Mouse (Mus musculus) kidney, embryonic 16.5 days (tissue): ENCODE results near the gene Cacna1i. TPM values are rescaled to one million over a fixed set of nuclear protein-coding genes. Genes with fewer than 3 reads are reported as not detected.

Experiments used
- ATAC-seq: fragments of 200-750 bp; cut with Nextera tagmentation; 2 replicates; pipeline ENCODE4 v1.8.0; 2017; ENCODE audit warnings: moderate TSS enrichment; ENCODE audit not compliant: low FRiP score, low TSS enrichment
- H3K27ac ChIP-seq: fragments of 300-500 bp; sonication (generic); 2 replicates; pipeline ENCODE4 v1.5.1; 2014; ENCODE audit warnings: low read length
- H3K27me3 ChIP-seq: fragments of 300-500 bp; sonication (generic); 2 replicates; pipeline ENCODE4 v1.6.1; 2014; ENCODE audit warnings: low read length, control low read depth, mixed read lengths; ENCODE audit not compliant: insufficient read depth
- H3K36me3 ChIP-seq: fragments of 300-500 bp; sonication (generic); 2 replicates; pipeline ENCODE4 v1.6.1; 2014; ENCODE audit warnings: low read length, control low read depth, mixed read lengths; ENCODE audit not compliant: insufficient read depth
- H3K4me1 ChIP-seq: fragments of 300-500 bp; sonication (generic); 2 replicates; pipeline ENCODE4 v1.6.1; 2014; ENCODE audit warnings: low read length, control low read depth, mixed read lengths; ENCODE audit not compliant: insufficient read depth
- H3K4me2 ChIP-seq: fragments of 300-500 bp; sonication (generic); replicated peaks from 2 replicates; pipeline ENCODE4 v1.6.1; 2014; ENCODE audit warnings: low read depth, low read length
- H3K4me3 ChIP-seq: fragments of 300-500 bp; sonication (generic); 2 replicates; pipeline ENCODE4 v1.5.1; 2014; ENCODE audit warnings: mild to moderate bottlenecking, low read length
- H3K9ac ChIP-seq: fragments of 300-500 bp; sonication (generic); replicated peaks from 2 replicates; pipeline ENCODE4 v1.6.1; 2014; ENCODE audit warnings: low read length
- H3K9me3 ChIP-seq: fragments of 300-500 bp; sonication (generic); 2 replicates; pipeline ENCODE4 v1.6.1; 2016; ENCODE audit warnings: low read length, control low read depth
- WGBS: fragments of 180-500 bp; shearing (Covaris S2); extraction: QIAGEN DNeasy Blood & Tissue Kit; methylation state at CpG from one replicate; pipeline ENCODE4 v1.1.7; 2014; 5-methylcytosine and 5-hydroxymethylcytosine counted together
- polyA plus RNA-seq: library from polyadenylated mRNA; unstranded; fragments of >200 nt; fragmentation: Nextera tagmentation; extraction: Ambion mirVana; gene quantifications from 2 replicates; pipeline ENCODE4 v1.2.1, GENCODE M21; 2015

Cacna1i gene
- polyA plus RNA-seq, 1 experiment from 2014 or later = not detected

GRCm38 (mm10) chr15:80326947-80327346 lies 39.9 kb downstream of the Cacna1i start:
- Histone ChIP-seq H3K36me3 (no peaks in the 10 kb centered on the region), H3K27ac (no peak overlapping the region), H3K9ac (no peak overlapping the region), H3K27me3 (no peaks in the 10 kb centered on the region), H3K4me2 (no peak overlapping the region), H3K9me3 (no peaks in the 10 kb centered on the region), H3K4me1 (no peaks in the 10 kb centered on the region), H3K4me3 (no peak overlapping the region)
- 82% methylated on average over 4 of the region's 4 CpGs for WGBS
- ATAC-seq = no peak

- Histone ChIP-seq H3K36me3 (no peaks in the 10 kb centered on the region), H3K9me3 (no peaks in the 10 kb centered on the region), H3K4me1 (no peaks in the 10 kb centered on the region), H3K9ac (no peak overlapping the region), H3K27me3 (0 out of 2 replicates have a peak, but pooled peaks cover 3% of the 10 kb centered on the region), H3K4me3 (no peak overlapping the region), H3K4me2 (no peak overlapping the region), H3K27ac (no peak overlapping the region)
- no peak for ATAC-seq
- 79% methylated on average over 13 of the region's 13 CpGs for WGBS
Measured at GRCm38 (mm10) chr15:80327743-80328540, 40.9 kb downstream of the Cacna1i start.

- Histone ChIP-seq H3K4me1 (no peaks in the 10 kb centered on the region), H3K36me3 (no peaks in the 10 kb centered on the region), H3K4me3 (no peak overlapping the region), H3K9ac (no peak overlapping the region), H3K4me2 (no peak overlapping the region), H3K9me3 (no peaks in the 10 kb centered on the region), H3K27me3 (0 out of 2 replicates have a peak, but pooled peaks cover 3% of the 10 kb centered on the region), H3K27ac (no peak overlapping the region)
- WGBS = 73% methylated on average over 3 of the region's 3 CpGs
- no peak for ATAC-seq
Measured at GRCm38 (mm10) chr15:80330276-80330675, 43.2 kb downstream of the Cacna1i start.

GRCm38 (mm10) chr15:80334766-80335165 lies 47.7 kb downstream of the Cacna1i start:
- no peak overlapping the region for H3K4me3 ChIP-seq
- H3K9ac ChIP-seq = no peak overlapping the region
- no peak overlapping the region for H3K27ac ChIP-seq
- WGBS = 68% methylated on average over 10 of the region's 10 CpGs
- H3K27me3 ChIP-seq = 0 out of 2 replicates have a peak, but pooled peaks cover 3% of the 10 kb centered on the region
- H3K4me2 ChIP-seq = no peak overlapping the region
- H3K9me3 ChIP-seq = no peaks in the 10 kb centered on the region
- H3K4me1 ChIP-seq = no peaks in the 10 kb centered on the region
- H3K36me3 ChIP-seq = no peaks in the 10 kb centered on the region
- ATAC-seq = no peak

GRCm38 (mm10) chr15:80335196-80335595 lies 48.2 kb downstream of the Cacna1i start:
- H3K27me3 ChIP-seq = 0 out of 2 replicates have a peak, but pooled peaks cover 3% of the 10 kb centered on the region
- H3K4me3 ChIP-seq = no peak overlapping the region
- H3K9ac ChIP-seq = no peak overlapping the region
- no peak overlapping the region for H3K4me2 ChIP-seq
- no peaks in the 10 kb centered on the region for H3K9me3 ChIP-seq
- ATAC-seq = no peak
- H3K27ac ChIP-seq = no peak overlapping the region
- WGBS = 49% methylated on average over 7 of the region's 7 CpGs
- H3K4me1 ChIP-seq = no peaks in the 10 kb centered on the region
- H3K36me3 ChIP-seq = no peaks in the 10 kb centered on the region

GRCm38 (mm10) chr15:80340348-80340747 lies 53.3 kb downstream of the Cacna1i start:
- WGBS = 73% methylated on average over 2 of the region's 2 CpGs
- Histone ChIP-seq H3K9me3 (no peaks in the 10 kb centered on the region), H3K36me3 (no peaks in the 10 kb centered on the region), H3K27ac (no peak overlapping the region), H3K27me3 (no peaks in the 10 kb centered on the region), H3K4me1 (no peaks in the 10 kb centered on the region), H3K4me2 (no peak overlapping the region), H3K9ac (no peak overlapping the region), H3K4me3 (no peak overlapping the region)
- ATAC-seq = no peak

- no peak overlapping the region for H3K4me3 ChIP-seq
Measured at GRCm38 (mm10) chr15:80342394-80342793, 55.4 kb downstream of the Cacna1i start.

GRCm38 (mm10) chr15:80343031-80343430 lies 56.0 kb downstream of the Cacna1i start:
- WGBS = 46% methylated on average over 10 of the region's 10 CpGs
- Histone ChIP-seq H3K9me3 (no peaks in the 10 kb centered on the region), H3K9ac (no peak overlapping the region), H3K4me3 (no peak overlapping the region), H3K27ac (no peak overlapping the region), H3K36me3 (no peaks in the 10 kb centered on the region), H3K4me1 (no peaks in the 10 kb centered on the region), H3K27me3 (no peaks in the 10 kb centered on the region), H3K4me2 (no peak overlapping the region)
- no peak for ATAC-seq

More at GRCm38 (mm10) chr15:80342394-80342793, 55.4 kb downstream of the Cacna1i start:
- no peak for ATAC-seq
- no peaks in the 10 kb centered on the region for H3K36me3 ChIP-seq
- no peak overlapping the region for H3K4me2 ChIP-seq
- H3K4me1 ChIP-seq = no peaks in the 10 kb centered on the region
- 75% methylated on average over 4 of the region's 4 CpGs for WGBS
- no peak overlapping the region for H3K27ac ChIP-seq
- H3K27me3 ChIP-seq = no peaks in the 10 kb centered on the region
- no peak overlapping the region for H3K9ac ChIP-seq
- no peaks in the 10 kb centered on the region for H3K9me3 ChIP-seq

- H3K9ac ChIP-seq = no peak overlapping the region
- no peaks in the 10 kb centered on the region for H3K9me3 ChIP-seq
- no peaks in the 10 kb centered on the region for H3K36me3 ChIP-seq
- ATAC-seq = no peak
- no peaks in the 10 kb centered on the region for H3K4me1 ChIP-seq
- no peak overlapping the region for H3K4me3 ChIP-seq
- 95% methylated on average over 5 of the region's 5 CpGs for WGBS
- H3K27ac ChIP-seq = no peak overlapping the region
- H3K4me2 ChIP-seq = no peak overlapping the region
- H3K27me3 ChIP-seq = no peaks in the 10 kb centered on the region
Measured at GRCm38 (mm10) chr15:80343731-80344130, 56.7 kb downstream of the Cacna1i start.

- no peaks in the 10 kb centered on the region for H3K9me3 ChIP-seq
- H3K4me2 ChIP-seq = no peak overlapping the region
- no peak overlapping the region for H3K4me3 ChIP-seq
- 54% methylated on average over 7 of the region's 7 CpGs for WGBS
- H3K36me3 ChIP-seq = no peaks in the 10 kb centered on the region
- H3K9ac ChIP-seq = no peak overlapping the region
- H3K27me3 ChIP-seq = no peaks in the 10 kb centered on the region
- no peaks in the 10 kb centered on the region for H3K4me1 ChIP-seq
- H3K27ac ChIP-seq = no peak overlapping the region
- no peak for ATAC-seq
Measured at GRCm38 (mm10) chr15:80346510-80346909, 59.5 kb downstream of the Cacna1i start.
